Mouse (Mus musculus) large intestine, adult 2 months (tissue): ENCODE data around the gene Hrh3. TPM values are rescaled to one million over a fixed set of nuclear protein-coding genes. Genes with fewer than 3 reads are reported as not detected.

Experiments used
- DNase-seq: peaks from one replicate; pipeline ENCODE4 v3.0.0-alpha.2; 2012; ENCODE audit warnings: low read depth, low spot score
- WGBS: fragments of 180-500 bp; shearing (Covaris S2); methylation state at CpG from one replicate; pipeline ENCODE4 v1.1.7; 2018; 5-methylcytosine and 5-hydroxymethylcytosine counted together
- polyA plus RNA-seq: library from polyadenylated mRNA; depleted of rRNA; stranded (reverse); fragments of >200 nt; gene quantifications from 2 replicates; pipeline ENCODE4 v1.2.3, GENCODE M21; 2012

Hrh3 gene
- polyA plus RNA-seq, 1 experiment: 0.10 TPM

GRCm38 (mm10) chr2:180113909-180114890 is 9.9 kb upstream of the Hrh3 start:
- DNase-seq: no peak
- 52% methylated on average over 17 of the region's 17 CpGs for WGBS

- 32% methylated on average over 6 of the region's 6 CpGs for WGBS
- DNase-seq: no peak
Measured at GRCm38 (mm10) chr2:180108285-180108684, 4.0 kb upstream of the Hrh3 start.

GRCm38 (mm10) chr2:180107081-180107480 is 2.8 kb upstream of the Hrh3 start:
- DNase-seq: no peak

GRCm38 (mm10) chr2:180105441-180106190 is 1.3 kb upstream of the Hrh3 start:
- 31% methylated on average over 8 of the region's 8 CpGs for WGBS

More at GRCm38 (mm10) chr2:180107081-180107480, 2.8 kb upstream of the Hrh3 start:
- 62% methylated on average over 4 of the region's 4 CpGs for WGBS

GRCm38 (mm10) chr2:180104659-180105377 is 530 bp upstream of the Hrh3 start:
- no peak for DNase-seq
- 9% methylated on average over 24 of the region's 24 CpGs for WGBS

More at GRCm38 (mm10) chr2:180105441-180106190, 1.3 kb upstream of the Hrh3 start:
- no peak for DNase-seq

- no peak for DNase-seq
- WGBS: 3% methylated on average over 57 of the region's 57 CpGs
Measured at GRCm38 (mm10) chr2:180103151-180103977, 924 bp downstream of the Hrh3 start.

GRCm38 (mm10) chr2:180099529-180099928 is 4.8 kb downstream of the Hrh3 start:
- DNase-seq: no peak
- WGBS: 3% methylated on average over 15 of the region's 15 CpGs

GRCm38 (mm10) chr2:180098167-180098566 is 6.1 kb downstream of the Hrh3 start:
- 49% methylated on average over 5 of the region's 5 CpGs for WGBS
- DNase-seq: no peak

- no peak for DNase-seq
- WGBS: 34% methylated on average over 3 of the region's 3 CpGs
Measured at GRCm38 (mm10) chr2:180097585-180097984, 6.7 kb downstream of the Hrh3 start.

GRCm38 (mm10) chr2:180095711-180096110 is 8.6 kb downstream of the Hrh3 start:
- WGBS: 41% methylated on average over 5 of the region's 5 CpGs
- no peak for DNase-seq

GRCm38 (mm10) chr2:180090285-180090684 is 14.0 kb downstream of the Hrh3 start:
- no peak for DNase-seq
- 52% methylated on average over 11 of the region's 11 CpGs for WGBS

- WGBS: 90% methylated on average over 4 of the region's 4 CpGs
- DNase-seq: no peak
Measured at GRCm38 (mm10) chr2:180087472-180087871, 16.8 kb downstream of the Hrh3 start.

- 85% methylated on average over 5 of the region's 5 CpGs for WGBS
- no peak for DNase-seq
Measured at GRCm38 (mm10) chr2:180086637-180087027, 17.7 kb downstream of the Hrh3 start.

GRCm38 (mm10) chr2:180085926-180086636 is 18.2 kb downstream of the Hrh3 start:
- no peak for DNase-seq
- WGBS: 82% methylated on average over 16 of the region's 16 CpGs

- 58% methylated on average over 3 of the region's 3 CpGs for WGBS
- no peak for DNase-seq
Measured at GRCm38 (mm10) chr2:180084565-180084964, 19.7 kb downstream of the Hrh3 start.

GRCm38 (mm10) chr2:180083063-180083462 is 21.2 kb downstream of the Hrh3 start:
- DNase-seq: no peak

GRCm38 (mm10) chr2:180080680-180081079 is 23.6 kb downstream of the Hrh3 start:
- DNase-seq: no peak
- 69% methylated on average over 8 of the region's 8 CpGs for WGBS

More at GRCm38 (mm10) chr2:180083063-180083462, 21.2 kb downstream of the Hrh3 start:
- WGBS: 92% methylated on average over 10 of the region's 10 CpGs

- WGBS: 83% methylated on average over 3 of the region's 3 CpGs
- DNase-seq: no peak
Measured at GRCm38 (mm10) chr2:180077622-180078021, 26.7 kb downstream of the Hrh3 start.
